8 mouse cellular contexts compared by ENCODE assay signal in the genomic region with DNA sequence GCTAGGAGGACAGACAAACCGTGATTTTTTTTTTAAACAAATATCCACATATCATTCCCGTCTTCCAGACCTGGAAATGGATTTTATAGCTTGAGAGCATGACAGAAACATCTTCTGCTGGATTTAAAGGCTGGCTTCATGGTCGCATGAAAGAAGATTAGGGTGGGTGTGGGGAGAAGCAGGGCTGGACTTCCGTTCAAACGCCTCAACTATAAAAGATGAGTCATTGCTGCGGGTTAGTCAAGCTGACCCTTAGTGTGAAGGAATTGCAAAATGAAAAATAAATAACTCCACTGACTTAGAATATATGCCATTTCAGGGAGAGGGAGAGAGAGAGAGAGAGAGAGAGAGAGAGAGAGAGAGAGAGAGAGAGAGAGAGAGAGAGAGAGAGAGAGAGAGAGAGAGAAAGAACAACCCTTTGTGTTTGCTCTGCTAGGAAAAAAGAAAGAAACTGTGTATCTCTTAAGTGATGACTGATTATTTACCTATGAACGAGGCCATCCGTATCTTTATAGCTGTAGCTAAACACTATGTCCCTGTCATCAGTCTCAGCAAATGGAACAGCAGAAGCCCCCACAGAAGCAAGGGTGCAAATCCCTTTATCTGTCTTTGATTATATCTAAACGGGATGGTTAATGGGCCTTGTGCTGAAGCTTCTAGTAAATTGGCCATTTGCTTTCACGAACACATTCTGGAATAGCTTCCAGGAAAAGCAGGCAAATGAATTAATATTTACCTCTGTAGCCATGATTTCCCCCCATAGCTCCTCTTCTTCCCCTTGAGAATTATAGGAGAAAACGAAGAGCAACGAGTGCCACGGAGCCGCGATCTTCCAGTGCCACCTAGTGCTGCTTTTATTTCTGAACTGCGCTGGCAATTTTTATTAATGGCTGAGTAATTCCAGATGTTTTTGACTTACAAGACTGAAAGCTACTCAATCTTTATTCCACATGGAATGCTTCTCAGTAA.
DNase-seq lines count a peak whose midpoint lies in the region; ATAC-seq and TF ChIP-seq lines count a peak whose summit lies in the region.

No protein-coding gene starts in this region.

- no peak overlapping the region for H3K4me3 ChIP-seq in thymus, adult 2 months (ENCODE audit: control insufficient read depth, insufficient read depth, low read length)
- peak overlapping the region; percentile 37 for H3K4me3 ChIP-seq in heart, embryonic 16.5 days (ENCODE audit: low read length)
- H3K4me3 ChIP-seq in stomach, embryonic 14.5 days (ENCODE audit: low read depth, low read length): peak overlapping the region; percentile 4; the same call in 1 of the 2 replicates

- no peaks in the 10 kb centered on the region for H3K9me3 ChIP-seq in heart, embryonic 16.5 days (replicated peaks; ENCODE audit: control insufficient read depth, low read length)
- H3K9me3 ChIP-seq in stomach, embryonic 14.5 days (ENCODE audit: control insufficient read depth, low read depth, low read length): no peaks in the 10 kb centered on the region

- no peaks in the 10 kb centered on the region for H3K4me1 ChIP-seq in thymus, adult 2 months (replicated peaks; ENCODE audit: control insufficient read depth, insufficient read depth, low read length)
- peaks cover 3% of the 10 kb centered on the region; the same call in 1 of the 2 replicates for H3K4me1 ChIP-seq in heart, embryonic 16.5 days (ENCODE audit: control insufficient read depth, insufficient read depth, low read length)
- no peaks in the 10 kb centered on the region for H3K4me1 ChIP-seq in stomach, embryonic 14.5 days (ENCODE audit: control insufficient read depth, insufficient read depth, low read length)

- peak overlapping the region; percentile 68 for H3K4me2 ChIP-seq in heart, embryonic 16.5 days (ENCODE audit: low read depth, low read length)
- H3K4me2 ChIP-seq in stomach, embryonic 14.5 days (replicated peaks; ENCODE audit: low read depth, low read length): peak overlapping the region; percentile 26

- DNase-seq in thymus, postnatal 0 days (ENCODE audit: low spot score): peak; percentile 37
- no peak for DNase-seq in thymus, adult 2 months
- peak; percentile 59 for DNase-seq in embryo, embryonic 11.5 days (ENCODE audit: low read depth, low spot score)
- DNase-seq in kidney, postnatal 36 days: peak; percentile 12 to 44
- peak; percentile 21 to 25 for DNase-seq in lung, postnatal 4 days

- TF ChIP-seq CTCF in thymus, adult 2 months (IDR thresholded peaks at IDR 0.05; ENCODE audit: borderline replicate concordance, control insufficient read depth, extremely low read depth, insufficient read depth, low read length, poor library complexity): no peak

- H3K27me3 ChIP-seq in thymus, adult 2 months (ENCODE audit: control insufficient read depth, insufficient read depth, low read length): no peaks in the 10 kb centered on the region
- no peaks in the 10 kb centered on the region for H3K27me3 ChIP-seq in heart, embryonic 16.5 days (ENCODE audit: control insufficient read depth, insufficient read depth, low read length)
- no peaks in the 10 kb centered on the region for H3K27me3 ChIP-seq in stomach, embryonic 14.5 days (ENCODE audit: control insufficient read depth, insufficient read depth, low read length)

- ATAC-seq in heart, embryonic 16.5 days (replicated peaks; ENCODE audit: extremely low read depth, insufficient read depth, low FRiP score): no peak; the same call in 1 of the 2 replicates
- ATAC-seq in stomach, embryonic 14.5 days (ENCODE audit: insufficient number of reproducible peaks, insufficient read depth, low FRiP score, low read depth): no peak
- ATAC-seq in megakaryocyte-erythroid progenitor cell, adult 5-6 weeks (replicated peaks; ENCODE audit: low FRiP score, low TSS enrichment, poor library complexity, severe bottlenecking): no peak; the same call in 1 of the 2 replicates

- TF ChIP-seq POLR2A in thymus, adult 2 months (IDR thresholded peaks at IDR 0.05; ENCODE audit: control insufficient read depth, extremely low read depth, insufficient read depth, low read length, poor library complexity): no peak

- H3K27ac ChIP-seq in thymus, adult 2 months (ENCODE audit: control insufficient read depth, insufficient read depth, low read length): no peak overlapping the region
- no peak overlapping the region for H3K27ac ChIP-seq in heart, embryonic 16.5 days (ENCODE audit: low read length)
- H3K27ac ChIP-seq in stomach, embryonic 14.5 days (ENCODE audit: low read length): no peak overlapping the region

- H3K36me3 ChIP-seq in thymus, adult 2 months (ENCODE audit: control insufficient read depth, insufficient read depth, low read length): no peaks in the 10 kb centered on the region
- H3K36me3 ChIP-seq in heart, embryonic 16.5 days (ENCODE audit: control insufficient read depth, insufficient read depth): no peaks in the 10 kb centered on the region
- no peaks in the 10 kb centered on the region for H3K36me3 ChIP-seq in stomach, embryonic 14.5 days (ENCODE audit: control insufficient read depth, insufficient read depth, low read length)

- WGBS in thymus, adult 2 months: 37% methylated on average over 16 of the region's 16 CpGs
- 25% methylated on average over 16 of the region's 16 CpGs for WGBS in heart, embryonic 16.5 days
- WGBS in stomach, embryonic 14.5 days: 16% methylated on average over 16 of the region's 16 CpGs

- H3K9ac ChIP-seq in heart, embryonic 16.5 days (ENCODE audit: low read length): 0 out of 2 replicates have a peak overlapping the region, but pooled peaks have one; percentile 0
- H3K9ac ChIP-seq in stomach, embryonic 14.5 days (replicated peaks; ENCODE audit: low read depth, low read length): no peak overlapping the region
